Mouse (Mus musculus): Measurements from ENCODE around the gene B3galt4.
"Not testable (repeated sequence)": the region's sequence is repeated elsewhere in the genome, so short reads cannot be mapped to it uniquely, and the experiment has no call there.

DNA sequence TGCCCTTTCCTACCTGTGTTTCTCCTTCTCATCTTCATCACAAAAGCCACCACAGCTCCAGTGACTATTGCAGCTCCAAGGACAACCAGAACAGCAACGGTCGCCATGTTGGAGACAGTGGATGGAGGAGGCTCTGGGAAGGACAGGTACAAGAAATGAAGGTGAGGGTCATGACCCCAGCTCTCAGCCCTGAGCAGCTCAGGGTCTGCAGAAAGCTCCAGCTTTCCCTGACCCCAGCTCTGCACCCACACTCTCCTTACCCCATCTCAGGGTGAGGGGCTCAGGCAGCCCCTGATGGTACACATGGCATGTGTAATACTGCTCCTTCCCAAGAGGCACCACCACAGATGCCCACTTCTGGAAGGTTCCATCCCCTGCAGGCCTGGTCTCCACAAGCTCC lies 45.7 kb upstream of the B3galt4 start:
- not testable (repeated sequence) for TF ChIP-seq POLR2A (IDR thresholded peaks at IDR 0.05; ENCODE audit: borderline replicate concordance, extremely low read depth, low read depth, low read length); CTCF (IDR thresholded peaks at IDR 0.05; ENCODE audit: insufficient read depth, low read length)
